Mouse (Mus musculus): Measurements from ENCODE around the gene Adck2. TPM values are rescaled to one million over a fixed set of nuclear protein-coding genes. Genes with fewer than 3 reads are reported as not detected.

The Adck2 gene
- polyA plus RNA-seq, 1 experiment = 10.4 TPM

DNA sequence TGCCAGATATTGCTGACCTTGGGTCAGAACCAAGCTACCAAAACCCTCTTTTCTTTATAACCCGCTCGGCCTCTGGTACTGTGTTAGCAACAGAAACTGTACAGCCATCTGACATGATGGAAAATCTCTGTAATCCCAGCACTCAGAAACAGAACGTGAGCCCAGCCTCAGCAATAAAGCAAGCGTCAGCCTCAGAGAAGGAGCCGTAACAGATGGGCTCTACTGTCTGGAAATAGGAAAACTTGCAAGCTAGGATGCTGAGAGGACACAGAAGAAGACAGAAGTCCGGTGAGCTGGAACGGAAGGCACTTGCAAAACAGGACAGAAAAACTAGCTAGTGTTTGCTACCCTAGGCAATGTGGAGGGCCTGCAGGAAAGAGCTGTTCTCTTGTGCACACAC, 28.2 kb upstream of the Adck2 start:
- no peak overlapping the region for H3K27ac ChIP-seq (replicated peaks; ENCODE audit: low read depth, low read length)
- H3K4me3 ChIP-seq (ENCODE audit: insufficient read depth, low read depth, low read length) = no peak overlapping the region
- H3K4me1 ChIP-seq (ENCODE audit: control insufficient read depth, insufficient read depth, insufficient read length, low read length) = peaks cover 5% of the 10 kb centered on the region; the same call in 1 of the 2 replicates

DNA sequence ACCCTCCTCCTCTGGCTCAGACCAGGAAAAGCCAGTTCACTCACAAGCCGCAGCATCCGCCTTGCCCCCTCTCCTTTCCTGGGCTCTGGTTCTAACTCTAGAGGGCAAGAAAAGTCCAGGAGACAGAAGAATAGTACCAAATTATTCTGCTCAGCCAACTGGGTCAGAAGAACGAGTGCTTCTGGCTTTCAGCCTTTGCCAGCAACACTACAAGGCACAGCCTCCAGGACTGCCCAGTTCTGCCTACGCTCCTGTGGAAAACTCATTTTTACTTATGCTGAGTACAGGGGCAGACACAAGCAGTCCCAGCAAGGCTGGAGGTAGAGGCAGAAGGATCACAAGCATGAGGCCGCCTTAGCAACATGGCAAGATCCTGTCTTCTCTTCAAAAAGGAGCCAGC, 25.6 kb upstream of the Adck2 start:
- Histone ChIP-seq H3K27ac (replicated peaks; ENCODE audit: low read depth, low read length) (no peak overlapping the region), H3K4me3 (ENCODE audit: insufficient read depth, low read depth, low read length) (no peak overlapping the region), H3K4me1 (ENCODE audit: control insufficient read depth, insufficient read depth, insufficient read length, low read length) (peaks cover under 1% of the 10 kb centered on the region; the same call in 1 of the 2 replicates)

DNA sequence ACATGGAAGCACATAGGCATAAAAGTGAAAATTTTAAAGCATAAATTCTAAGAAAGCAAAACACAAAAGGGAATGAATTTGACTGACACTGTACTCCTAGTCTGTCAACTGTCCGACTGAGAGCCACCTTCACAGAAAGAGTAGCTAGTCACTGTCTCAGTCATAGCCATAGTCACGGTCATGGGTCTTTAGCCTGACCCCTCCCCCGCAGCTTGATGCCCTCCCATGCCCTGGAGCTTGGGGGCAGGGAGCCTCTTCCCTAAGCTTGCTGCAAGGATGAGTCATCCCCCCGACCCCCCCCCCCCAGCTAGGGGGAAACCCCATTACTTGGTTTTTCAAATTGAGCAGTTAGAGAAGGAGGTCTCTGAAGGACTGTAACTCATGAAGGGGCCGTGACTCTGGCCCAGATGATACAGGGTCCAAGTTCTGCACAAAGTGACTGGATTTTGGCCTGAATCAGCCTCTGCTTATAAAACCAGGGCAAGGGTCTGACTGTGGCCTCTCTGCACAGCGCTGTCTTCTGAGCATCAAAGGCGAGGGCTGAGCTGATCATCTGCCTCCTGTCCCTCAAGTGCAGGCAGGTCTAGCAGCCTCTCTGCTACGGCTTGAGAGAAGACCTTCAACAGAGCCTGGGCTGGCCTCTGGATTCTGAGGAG, 21.6 kb upstream of the Adck2 start:
- no peak overlapping the region for H3K4me3 ChIP-seq (ENCODE audit: insufficient read depth, low read depth, low read length)
- no peaks in the 10 kb centered on the region for H3K4me1 ChIP-seq (ENCODE audit: control insufficient read depth, insufficient read depth, insufficient read length, low read length)
- no peak overlapping the region for H3K27ac ChIP-seq (replicated peaks; ENCODE audit: low read depth, low read length)

DNA sequence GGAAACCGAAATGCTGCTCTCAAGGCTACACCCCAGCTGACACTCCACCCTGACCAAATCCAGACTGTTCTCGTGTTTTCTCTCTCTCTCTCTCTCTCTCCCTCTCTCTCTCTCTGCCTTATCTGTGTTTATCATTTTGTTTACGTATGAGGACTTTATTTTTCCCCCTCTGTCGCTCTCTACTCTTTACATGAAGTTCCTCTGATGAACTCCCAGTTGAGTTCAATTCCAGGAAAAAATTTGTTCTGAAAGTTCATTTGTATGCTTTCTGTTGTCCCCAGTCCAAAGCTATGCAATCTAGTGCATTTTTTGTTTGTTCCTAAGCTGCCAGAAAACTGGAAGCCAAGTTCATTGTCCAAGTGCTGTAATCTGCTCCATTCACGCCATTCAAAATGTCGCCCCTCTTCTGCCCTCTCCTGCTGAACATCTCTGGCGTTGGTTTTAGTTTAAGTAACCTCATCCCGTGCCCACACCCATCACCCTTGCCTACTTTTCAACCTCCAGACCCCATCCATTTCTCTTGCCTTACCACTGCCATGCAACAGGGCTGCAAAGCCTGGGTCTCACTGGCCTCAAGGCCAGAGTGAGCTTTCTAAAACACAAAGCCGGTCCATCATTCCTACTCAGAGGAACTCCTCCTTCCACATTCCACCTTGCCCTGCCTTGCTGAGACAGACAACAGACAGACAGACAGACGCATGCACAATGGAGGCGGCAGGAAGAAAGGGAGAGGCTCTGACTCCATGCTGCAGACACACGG, 18.6 kb upstream of the Adck2 start:
- H3K4me3 ChIP-seq (ENCODE audit: insufficient read depth, low read depth, low read length) = peak overlapping the region; percentile 5; the same call in 1 of the 2 replicates
- H3K27ac ChIP-seq (replicated peaks; ENCODE audit: low read depth, low read length) = peak overlapping the region; percentile 44
- no peaks in the 10 kb centered on the region for H3K4me1 ChIP-seq (ENCODE audit: control insufficient read depth, insufficient read depth, insufficient read length, low read length)

DNA sequence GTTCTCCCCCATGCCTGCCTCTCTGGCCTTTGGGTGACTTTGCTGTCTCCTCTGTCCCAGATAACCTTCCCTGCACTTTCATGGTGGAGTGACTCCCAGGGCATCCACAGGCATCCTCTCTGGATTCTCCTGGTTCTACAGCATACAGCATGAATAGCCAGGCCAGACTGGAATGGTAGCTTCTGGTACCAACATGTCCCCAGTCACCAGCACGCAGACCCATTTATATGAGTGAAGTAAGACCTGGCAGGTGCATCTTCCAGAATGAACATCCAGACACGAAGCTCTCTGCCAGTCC, 18.1 kb upstream of the Adck2 start:
- Histone ChIP-seq H3K4me3 (ENCODE audit: insufficient read depth, low read depth, low read length) (0 out of 2 replicates have a peak overlapping the region, but pooled peaks have one; percentile 13), H3K4me1 (ENCODE audit: control insufficient read depth, insufficient read depth, insufficient read length, low read length) (no peaks in the 10 kb centered on the region), H3K27ac (replicated peaks; ENCODE audit: low read depth, low read length) (peak overlapping the region; percentile 44; the same call in 1 of the 2 replicates)

DNA sequence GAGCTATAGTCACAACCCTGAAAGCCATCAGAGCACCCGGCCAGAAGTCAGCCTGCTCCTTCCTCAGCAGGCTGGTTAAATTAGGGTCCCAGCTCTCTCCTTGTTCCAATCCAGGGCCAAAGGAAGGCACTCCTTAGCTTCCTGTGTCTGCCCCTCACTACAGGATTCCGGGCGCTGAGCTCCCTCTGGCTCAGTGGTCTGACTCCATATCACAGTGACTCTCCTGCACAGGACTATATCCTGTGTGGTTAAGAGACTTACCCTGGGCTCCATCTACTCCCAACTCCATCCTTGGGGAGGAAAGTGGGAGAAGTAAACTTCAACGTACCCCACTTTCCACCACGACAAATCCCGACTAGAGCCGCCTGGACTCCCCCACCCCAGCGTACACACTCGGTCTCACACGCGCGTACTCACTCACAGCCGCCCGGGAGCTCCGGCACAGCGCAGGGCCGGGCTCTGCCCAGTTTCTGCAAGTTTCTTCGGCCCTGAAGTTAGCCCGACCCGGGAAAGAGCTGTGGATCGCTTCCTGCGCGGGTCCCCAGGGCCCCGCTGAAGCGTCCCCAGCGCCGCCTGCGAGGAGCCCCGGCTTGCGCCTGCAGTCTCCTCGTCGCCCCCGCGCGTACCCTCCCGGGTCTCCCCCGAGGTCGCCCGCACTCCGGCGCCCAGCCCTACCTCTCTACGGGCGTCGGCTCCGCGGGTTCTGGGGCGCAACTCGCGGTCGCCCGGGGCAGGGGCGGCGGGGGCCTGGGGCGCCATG, 16.6 kb upstream of the Adck2 start:
- peak overlapping the region; percentile 63 for H3K27ac ChIP-seq (replicated peaks; ENCODE audit: low read depth, low read length)
- H3K4me3 ChIP-seq (ENCODE audit: insufficient read depth, low read depth, low read length) = peak overlapping the region; percentile 63
- no peaks in the 10 kb centered on the region for H3K4me1 ChIP-seq (ENCODE audit: control insufficient read depth, insufficient read depth, insufficient read length, low read length)

DNA sequence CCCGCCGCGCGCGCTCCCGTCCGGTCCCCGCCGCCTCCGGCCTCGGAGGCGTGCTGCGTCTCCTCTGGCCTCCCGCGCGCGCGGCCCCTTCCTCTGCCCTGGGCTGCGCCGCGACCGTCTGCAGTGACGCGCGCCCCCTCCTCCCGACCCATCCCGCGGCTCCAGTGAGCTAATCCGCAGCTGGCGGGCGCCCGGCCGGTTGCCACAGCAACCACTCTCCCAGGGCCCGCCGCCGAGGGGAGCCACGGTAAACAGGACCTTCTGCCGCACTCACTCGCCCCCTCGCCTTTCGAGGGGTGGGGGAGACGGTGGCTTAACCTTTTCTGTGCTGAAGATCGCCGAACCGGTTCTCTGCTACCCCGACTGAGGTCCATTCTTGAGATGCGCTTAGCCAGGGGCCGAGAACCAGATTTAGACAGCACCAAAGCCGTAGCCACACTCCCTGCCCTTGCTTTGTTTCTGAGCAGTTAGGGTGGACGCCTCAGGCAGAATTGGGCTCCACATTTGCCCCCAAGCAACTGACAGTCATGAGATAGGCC, 15.9 kb upstream of the Adck2 start, which contains the start of gene Dennd2a:
Gene Dennd2a (minus strand): TSS at position 145 of the 539 bp plus-strand sequence.
- Histone ChIP-seq H3K4me1 (ENCODE audit: control insufficient read depth, insufficient read depth, insufficient read length, low read length) (no peaks in the 10 kb centered on the region), H3K4me3 (ENCODE audit: insufficient read depth, low read depth, low read length) (peak within 1 kb of the TSS; percentile 63), H3K27ac (replicated peaks; ENCODE audit: low read depth, low read length) (peak within 1 kb of the TSS; percentile 63)

DNA sequence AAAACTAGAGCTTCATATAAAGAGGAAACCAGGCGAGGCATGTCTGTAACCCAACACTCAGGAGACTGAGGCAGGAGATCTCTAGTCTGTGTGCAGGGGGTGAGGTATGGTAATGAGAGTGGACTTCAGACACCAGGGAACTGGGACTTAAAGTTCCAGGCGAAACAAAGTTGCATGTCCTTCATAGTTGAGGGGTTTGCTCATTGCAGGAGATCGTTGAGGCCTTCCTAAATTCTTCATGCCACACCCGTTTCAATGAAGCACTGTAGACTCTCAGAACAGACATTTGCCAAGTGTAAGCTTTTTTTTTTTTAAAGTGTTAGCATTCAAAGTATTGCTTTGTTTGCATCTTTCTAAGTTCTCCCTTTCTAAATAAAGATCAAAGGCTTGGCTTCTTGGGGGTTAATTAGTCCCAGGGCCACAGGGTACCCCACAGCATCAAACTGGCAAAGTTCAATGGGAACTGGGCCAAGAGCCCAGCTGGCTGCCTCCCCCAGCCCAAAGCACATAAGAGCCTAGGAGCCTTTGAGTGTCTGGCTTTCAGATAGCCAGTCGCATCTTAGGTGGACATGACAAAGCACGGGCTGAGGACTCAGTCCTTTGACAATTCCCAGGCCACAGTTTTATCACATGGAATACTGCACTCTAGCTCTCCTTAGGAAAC, 14.3 kb upstream of the Adck2 start:
- Histone ChIP-seq H3K27ac (replicated peaks; ENCODE audit: low read depth, low read length) (no peak overlapping the region), H3K4me3 (ENCODE audit: insufficient read depth, low read depth, low read length) (no peak overlapping the region)

DNA sequence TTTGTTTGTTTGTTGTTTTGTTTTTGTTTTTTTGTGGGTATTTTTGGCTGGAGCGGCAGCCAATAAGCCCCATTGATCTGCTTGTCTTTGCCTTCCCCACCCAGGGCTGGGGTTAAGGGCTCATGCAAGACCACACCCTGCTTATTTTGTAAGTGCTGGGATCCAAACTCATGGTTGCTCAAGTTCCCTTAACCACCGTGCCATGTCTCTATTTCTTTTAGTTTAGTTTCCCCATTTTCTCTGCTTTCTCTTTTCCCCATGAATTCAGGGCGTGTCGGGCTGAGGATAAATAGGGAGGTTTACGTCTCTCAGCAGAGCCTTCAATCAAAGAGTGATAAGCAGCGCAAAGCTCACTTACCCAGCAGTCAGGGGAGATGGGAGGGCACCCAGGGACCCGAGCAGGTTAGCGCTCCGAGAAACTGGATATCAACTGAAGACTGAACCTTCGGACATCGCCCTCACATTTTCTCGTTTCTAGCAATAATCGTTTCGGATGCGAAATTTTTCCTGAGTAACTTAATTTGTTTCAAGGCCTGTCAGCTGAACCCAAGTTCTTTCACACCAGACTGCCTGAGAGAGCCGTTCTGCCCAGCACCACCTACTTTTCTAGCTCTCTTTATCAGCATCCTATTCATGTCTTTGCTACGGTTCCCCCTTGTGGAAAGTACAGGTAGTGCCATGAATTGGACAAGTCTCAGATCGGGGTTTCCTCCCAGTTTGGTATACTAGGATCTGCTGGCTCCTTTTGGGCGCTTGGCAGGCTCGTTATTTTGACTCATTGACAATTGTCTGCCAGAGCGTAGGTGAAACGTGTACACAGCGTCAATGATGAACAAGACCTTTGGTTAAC, 11.3 kb upstream of the Adck2 start:
- Histone ChIP-seq H3K4me1 (ENCODE audit: control insufficient read depth, insufficient read depth, insufficient read length, low read length) (no peaks in the 10 kb centered on the region), H3K4me3 (ENCODE audit: insufficient read depth, low read depth, low read length) (peak overlapping the region; percentile 23; the same call in 1 of the 2 replicates)

More for the DNA sequence above, 14.3 kb upstream of the Adck2 start:
- no peaks in the 10 kb centered on the region for H3K4me1 ChIP-seq (ENCODE audit: control insufficient read depth, insufficient read depth, insufficient read length, low read length)

DNA sequence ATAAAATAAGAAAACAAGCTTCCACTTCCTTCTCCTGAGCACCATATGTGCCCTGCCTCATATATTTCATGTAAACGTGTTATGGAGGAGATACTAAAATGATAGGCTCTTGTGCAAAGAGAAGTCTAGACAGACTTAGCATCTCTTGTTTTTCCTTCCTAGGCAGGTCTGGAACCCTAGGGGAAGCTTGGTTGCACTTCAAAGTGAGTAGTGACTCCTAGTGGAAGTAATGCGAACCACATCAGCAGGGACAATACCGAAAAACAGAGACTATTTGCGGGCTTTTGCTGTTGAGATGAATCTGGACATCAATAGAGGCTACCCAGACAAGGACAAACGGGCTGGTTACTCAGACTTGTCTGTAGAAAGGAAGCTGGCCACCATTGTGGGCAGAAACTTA, 6.1 kb upstream of the Adck2 start:
- H3K4me1 ChIP-seq (ENCODE audit: control insufficient read depth, insufficient read depth, insufficient read length, low read length) = no peaks in the 10 kb centered on the region
- no peak overlapping the region for H3K4me3 ChIP-seq (ENCODE audit: insufficient read depth, low read depth, low read length)
- H3K27ac ChIP-seq (replicated peaks; ENCODE audit: low read depth, low read length) = no peak overlapping the region

More for the DNA sequence above, 11.3 kb upstream of the Adck2 start:
- H3K27ac ChIP-seq (replicated peaks; ENCODE audit: low read depth, low read length) = no peak overlapping the region

DNA sequence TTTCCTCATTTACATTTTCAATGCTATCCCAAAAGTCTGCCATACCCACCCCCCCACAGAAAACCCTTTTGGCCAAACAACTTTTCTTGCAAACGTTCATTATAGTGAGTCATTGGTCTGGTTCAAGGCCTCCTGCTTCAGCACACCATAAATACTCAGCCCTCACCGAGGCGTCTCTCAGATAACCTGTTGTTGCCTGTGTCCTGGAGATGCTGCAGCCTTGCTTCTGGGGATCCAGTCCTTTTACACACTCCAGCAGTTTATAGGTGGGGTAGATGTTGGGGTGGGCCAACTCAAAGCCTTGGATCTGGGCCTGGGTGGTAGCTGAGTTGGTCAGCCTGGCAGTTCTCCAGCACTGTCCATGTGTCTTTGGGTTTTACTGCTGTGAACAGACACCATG, 3.2 kb upstream of the Adck2 start:
- Histone ChIP-seq H3K27ac (replicated peaks; ENCODE audit: low read depth, low read length) (no peak overlapping the region), H3K4me1 (ENCODE audit: control insufficient read depth, insufficient read depth, insufficient read length, low read length) (peaks cover 5% of the 10 kb centered on the region; the same call in 1 of the 2 replicates), H3K4me3 (ENCODE audit: insufficient read depth, low read depth, low read length) (no peak overlapping the region)

DNA sequence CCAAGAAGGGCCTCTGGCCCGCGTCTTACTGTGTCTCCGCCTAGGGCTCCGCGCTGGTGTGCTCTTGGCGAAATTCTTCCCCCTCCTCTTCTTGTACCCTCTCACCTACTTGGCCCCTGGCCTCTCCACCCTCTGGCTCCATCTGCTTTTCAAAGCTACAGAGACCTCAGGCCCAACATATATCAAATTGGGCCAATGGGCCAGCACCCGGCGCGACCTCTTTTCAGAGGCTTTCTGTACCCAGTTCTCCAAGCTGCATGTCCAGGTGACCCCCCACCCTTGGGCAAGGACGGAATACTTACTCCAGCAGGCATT, 839 bp downstream of the Adck2 start:
- peak overlapping the region; percentile 85 for H3K27ac ChIP-seq (replicated peaks; ENCODE audit: low read depth, low read length)
- peak overlapping the region; percentile 95 for H3K4me3 ChIP-seq (ENCODE audit: insufficient read depth, low read depth, low read length)
- peaks cover 5% of the 10 kb centered on the region; the same call in 1 of the 2 replicates for H3K4me1 ChIP-seq (ENCODE audit: control insufficient read depth, insufficient read depth, insufficient read length, low read length)

DNA sequence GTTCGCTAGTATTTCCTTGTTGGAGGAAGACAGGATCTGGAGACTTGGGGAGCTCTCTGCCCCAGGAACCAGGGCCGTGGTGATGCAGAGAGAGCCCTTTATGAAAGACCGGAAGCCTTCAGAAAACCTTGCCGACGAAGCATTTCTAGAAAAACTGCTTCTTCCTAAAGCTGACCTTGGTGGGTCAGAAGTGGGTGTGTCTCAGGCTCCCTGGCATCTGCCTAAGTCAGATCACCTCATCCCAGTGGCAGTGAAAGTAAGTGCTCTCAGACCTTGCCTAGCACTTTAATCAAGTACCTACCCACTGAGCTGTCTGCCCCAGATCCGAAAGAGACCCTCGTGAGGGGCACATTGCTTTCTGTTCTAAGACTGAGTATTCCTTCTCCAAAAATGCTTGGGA, 1.3 kb downstream of the Adck2 start:
- peaks cover 5% of the 10 kb centered on the region; the same call in 1 of the 2 replicates for H3K4me1 ChIP-seq (ENCODE audit: control insufficient read depth, insufficient read depth, insufficient read length, low read length)
- peak overlapping the region; percentile 95 for H3K4me3 ChIP-seq (ENCODE audit: insufficient read depth, low read depth, low read length)
- H3K27ac ChIP-seq (replicated peaks; ENCODE audit: low read depth, low read length) = peak overlapping the region; percentile 54

DNA sequence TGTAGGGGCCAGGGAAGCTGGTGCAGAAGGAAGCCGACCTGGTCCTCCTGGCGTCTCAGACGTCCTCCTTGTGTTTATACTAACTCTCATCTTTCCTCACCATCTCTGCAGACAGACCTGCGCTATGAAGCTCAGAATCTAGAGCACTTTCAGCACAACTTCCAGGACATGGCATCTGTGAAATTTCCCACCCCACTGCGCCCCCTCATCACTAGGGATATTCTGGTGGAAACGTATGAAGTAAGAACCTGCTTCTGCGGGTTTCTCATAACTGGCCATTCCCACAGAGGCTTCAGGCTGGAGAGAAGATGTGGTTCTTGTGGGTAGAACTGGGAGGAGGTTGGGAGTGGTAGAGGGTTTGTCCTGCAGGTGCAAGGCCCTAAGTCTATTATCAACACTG, 5.9 kb downstream of the Adck2 start:
- no peak overlapping the region for H3K4me3 ChIP-seq (ENCODE audit: insufficient read depth, low read depth, low read length)
- no peaks in the 10 kb centered on the region for H3K4me1 ChIP-seq (ENCODE audit: control insufficient read depth, insufficient read depth, insufficient read length, low read length)
- H3K27ac ChIP-seq (replicated peaks; ENCODE audit: low read depth, low read length) = no peak overlapping the region

Data from brown adipose tissue, adult 24 weeks (tissue).